Mouse (Mus musculus): ENCODE results near the gene Ispd.

GRCm38 (mm10) chr12:36674481-36674880, 293.2 kb downstream of the Ispd start:
- TF ChIP-seq CTCF (IDR thresholded peaks at IDR 0.05) (no peak), EP300 (IDR thresholded peaks at IDR 0.05) (no peak)

Measured in lung, postnatal 0 days (tissue).